9 mouse cellular contexts compared by ENCODE assay signal in genomic region chr9:107340911-107341645, GRCm38 (mm10). TPM values are rescaled to one million over a fixed set of nuclear protein-coding genes. Genes with fewer than 3 reads are reported as not detected.
DNase-seq lines count a peak whose midpoint lies in the region; ATAC-seq and TF ChIP-seq lines count a peak whose summit lies in the region.
"Had no signal": no experiment of that assay in that cellular context is flagged by ENCODE, and none has a peak within 500 bp of the region (broad histone marks: within the 10 kb centered on the region; RNA-seq: fewer than 3 reads in every experiment).

No protein-coding gene starts in this region.

- no peak for DNase-seq in heart, adult 9 months (ENCODE audit: low spot score in 2 of 2)
- DNase-seq in gastrocnemius, postnatal 25 days, result peak; percentile 36
- DNase-seq in midbrain, embryonic 11.5 days (ENCODE audit: low spot score, missing footprints), result no peak
- DNase-seq in left cerebral cortex, postnatal 10 days (ENCODE audit: extremely low spot score in 1 of 2, low spot score in 2 of 2), result no peak
- DNase-seq in urinary bladder, postnatal 14 days (ENCODE audit: low spot score), result no peak
- DNase-seq in left cerebral cortex, adult 9 months (ENCODE audit: low spot score in 2 of 2), result no peak

- no peak for TF ChIP-seq CTCF in bone marrow, adult 2 months (IDR thresholded peaks at IDR 0.05; ENCODE audit: control insufficient read depth, insufficient read depth, low read length)

- H3K27ac ChIP-seq in heart, embryonic 13.5 days (replicated peaks), result no peak overlapping the region
- no peak overlapping the region for H3K27ac ChIP-seq in bone marrow, adult 2 months (ENCODE audit: control insufficient read depth, insufficient read depth, low read depth, low read length, poor library complexity)
- no peak overlapping the region for H3K27ac ChIP-seq in midbrain, embryonic 11.5 days (ENCODE audit: low read depth, low read length)

- TF ChIP-seq POLR2A in bone marrow, adult 2 months (IDR thresholded peaks at IDR 0.05; ENCODE audit: borderline replicate concordance, control insufficient read depth, low read depth, low read length), result no peak

- H3K4me2 ChIP-seq in heart, embryonic 13.5 days, result peak overlapping the region; percentile 81
- H3K4me2 ChIP-seq in midbrain, embryonic 11.5 days, result peak overlapping the region; percentile 62

- no peaks in the 10 kb centered on the region for H3K9me3 ChIP-seq in heart, embryonic 13.5 days
- H3K9me3 ChIP-seq in midbrain, embryonic 11.5 days (ENCODE audit: control insufficient read depth, low read length), result no peaks in the 10 kb centered on the region

- intact Hi-C loops in left cerebral cortex, postnatal 10 days (cut with DNase I), result loop anchor here (5.0 kb wide), 1 partner anchor 94 kb away; no protein-coding TSS in a partner anchor

- peaks cover 30% of the 10 kb centered on the region for H3K4me1 ChIP-seq in heart, embryonic 13.5 days
- no peaks in the 10 kb centered on the region; the same call in 1 of the 2 replicates for H3K4me1 ChIP-seq in bone marrow, adult 2 months (ENCODE audit: control insufficient read depth, insufficient read depth, low read length)
- peaks cover 9% of the 10 kb centered on the region; the same call in 1 of the 2 replicates for H3K4me1 ChIP-seq in midbrain, embryonic 11.5 days (ENCODE audit: control insufficient read depth, insufficient read depth, low read length)

- peaks cover 34% of the 10 kb centered on the region for H3K27me3 ChIP-seq in heart, embryonic 13.5 days (replicated peaks)
- H3K27me3 ChIP-seq in midbrain, embryonic 11.5 days (ENCODE audit: control insufficient read depth, insufficient read depth, low read length), result peaks cover 2% of the 10 kb centered on the region; the same call in 1 of the 2 replicates
- H3K27me3 ChIP-seq: Patski had no signal

- no peaks in the 10 kb centered on the region for H3K36me3 ChIP-seq in heart, embryonic 13.5 days
- H3K36me3 ChIP-seq in midbrain, embryonic 11.5 days (ENCODE audit: control insufficient read depth, insufficient read depth, low read length), result no peaks in the 10 kb centered on the region

- H3K9ac ChIP-seq in heart, embryonic 13.5 days, result peak overlapping the region; percentile 81
- H3K9ac ChIP-seq in midbrain, embryonic 11.5 days (ENCODE audit: low read length), result peak overlapping the region; percentile 71

- peak overlapping the region; percentile 70 for H3K4me3 ChIP-seq in heart, embryonic 13.5 days
- H3K4me3 ChIP-seq in bone marrow, adult 2 months (replicated peaks; ENCODE audit: control insufficient read depth, low read depth, low read length), result peak overlapping the region; percentile 60
- H3K4me3 ChIP-seq in midbrain, embryonic 11.5 days (ENCODE audit: low read depth, low read length), result peak overlapping the region; percentile 56

- WGBS in heart, embryonic 13.5 days, result 47% methylated on average over 12 of the region's 12 CpGs
- WGBS in bone marrow, adult 2 months, result 49% methylated on average over 12 of the region's 12 CpGs
- 51% methylated on average over 12 of the region's 12 CpGs for WGBS in midbrain, embryonic 11.5 days

- no peak for ATAC-seq in heart, embryonic 13.5 days (ENCODE audit: extremely low read depth, insufficient number of reproducible peaks, low FRiP score, low TSS enrichment)
- no peak for ATAC-seq in midbrain, embryonic 11.5 days (ENCODE audit: low FRiP score)

RNA-seq across cellular contexts. Expression of gene 6430571L13Rik, which starts 0.7 kb away (rescaled TPM):
- polyA plus RNA-seq in heart, embryonic 13.5 days (2015; fragmentation: Nextera tagmentation; extraction: Ambion mirVana), result 0.79 and 1.1 TPM in 2 replicates
- not detected in 2 replicates for polyA plus RNA-seq in bone marrow, adult 2 months (2011; ENCODE audit: insufficient read depth, insufficient read length, low replicate concordance, missing spikeins)
- total RNA-seq in gastrocnemius, postnatal 25 days (2021), result 10 to 100 TPM; 34.1 to 44.0 TPM
- 2.0 and 2.3 TPM in 2 replicates for polyA plus RNA-seq in midbrain, embryonic 11.5 days (2014; fragmentation: Nextera tagmentation; extraction: Ambion mirVana)
- total RNA-seq in left cerebral cortex, postnatal 10 days (2021), result 1 to 10 TPM; 4.0 TPM

RNA-seq across cellular contexts. Expression of gene Hemk1, which starts 2.9 kb away (rescaled TPM):
- 11.4 and 12.0 TPM in 2 replicates for polyA plus RNA-seq in heart, embryonic 13.5 days (2015; fragmentation: Nextera tagmentation; extraction: Ambion mirVana)
- polyA plus RNA-seq in bone marrow, adult 2 months (2011; ENCODE audit: insufficient read depth, insufficient read length, low replicate concordance, missing spikeins), result 18.2 and 30.2 TPM in 2 replicates
- 10 to 100 TPM; 12.8 to 15.7 TPM for total RNA-seq in gastrocnemius, postnatal 25 days (2021)
- polyA plus RNA-seq in midbrain, embryonic 11.5 days (2014; fragmentation: Nextera tagmentation; extraction: Ambion mirVana), result 9.9 and 10.7 TPM in 2 replicates
- total RNA-seq in left cerebral cortex, postnatal 10 days (2021), result 10 to 100 TPM; 14.3 to 16.6 TPM

RNA-seq across cellular contexts. Expression of gene Cish, which starts 45.3 kb away (rescaled TPM):
- 17.2 and 18.7 TPM in 2 replicates for polyA plus RNA-seq in heart, embryonic 13.5 days (2015; fragmentation: Nextera tagmentation; extraction: Ambion mirVana)
- polyA plus RNA-seq in bone marrow, adult 2 months (2011; ENCODE audit: insufficient read depth, insufficient read length, low replicate concordance, missing spikeins), result 2.5 and 7.0 TPM in 2 replicates
- total RNA-seq in gastrocnemius, postnatal 25 days (2021), result 100 to 1,000 TPM in 1 of 2 experiments, 1 to 10 TPM in 1; 2.3 to 100 TPM
- polyA plus RNA-seq in midbrain, embryonic 11.5 days (2014; fragmentation: Nextera tagmentation; extraction: Ambion mirVana), result 4.0 and 4.2 TPM in 2 replicates
- total RNA-seq in left cerebral cortex, postnatal 10 days (2021), result 10 to 100 TPM in 1 of 2 experiments, 1 to 10 TPM in 1; 9.4 to 11.8 TPM

RNA-seq across cellular contexts. Expression of gene Mapkapk3, which starts 51.4 kb away (rescaled TPM):
- polyA plus RNA-seq in heart, embryonic 13.5 days (2015; fragmentation: Nextera tagmentation; extraction: Ambion mirVana), result 5.1 and 7.0 TPM in 2 replicates
- polyA plus RNA-seq in bone marrow, adult 2 months (2011; ENCODE audit: insufficient read depth, insufficient read length, low replicate concordance, missing spikeins), result 16.9 and 46.9 TPM in 2 replicates
- total RNA-seq in gastrocnemius, postnatal 25 days (2021), result 10 to 100 TPM; 27.7 to 32.1 TPM
- 2.5 and 2.7 TPM in 2 replicates for polyA plus RNA-seq in midbrain, embryonic 11.5 days (2014; fragmentation: Nextera tagmentation; extraction: Ambion mirVana)
- 1 to 10 TPM; 1.9 to 2.7 TPM for total RNA-seq in left cerebral cortex, postnatal 10 days (2021)

RNA-seq across cellular contexts. Expression of gene Cacna2d2, which starts 58.3 kb away (rescaled TPM):
- polyA plus RNA-seq in heart, embryonic 13.5 days (2015; fragmentation: Nextera tagmentation; extraction: Ambion mirVana), result 3.8 and 4.1 TPM in 2 replicates
- not detected in 2 replicates for polyA plus RNA-seq in bone marrow, adult 2 months (2011; ENCODE audit: insufficient read depth, insufficient read length, low replicate concordance, missing spikeins)
- total RNA-seq in gastrocnemius, postnatal 25 days (2021), result under 1 TPM; 0.83 to 0.84 TPM
- 1.3 and 1.7 TPM in 2 replicates for polyA plus RNA-seq in midbrain, embryonic 11.5 days (2014; fragmentation: Nextera tagmentation; extraction: Ambion mirVana)
- 10 to 100 TPM; 33.8 to 37.8 TPM for total RNA-seq in left cerebral cortex, postnatal 10 days (2021)
